Mouse (Mus musculus) MEL (cell line): Measurements from ENCODE around the gene Olfr1441.

Experiments used
- BHLHE40 ChIP-seq: IDR thresholded peaks from 2 replicates; pipeline ENCODE4 v1.6.1; 2012; ENCODE audit warnings: low read depth, mild to moderate bottlenecking, inconsistent platforms, low read length, improper control_type of control experiment, borderline replicate concordance
- CHD2 ChIP-seq: IDR thresholded peaks from 2 replicates; pipeline ENCODE4 v1.6.1; 2011; ENCODE audit warnings: low read length, improper control_type of control experiment
- CTCF ChIP-seq, 3 experiments: IDR thresholded peaks in 2 of 3; conservative IDR thresholded peaks in 1 of 3; 2 replicates each; pipeline ENCODE4 v1.5.1; 2011 to 2012; ENCODE audit warnings: low read length in 3 of 3, low read depth in 2 of 3, mild to moderate bottlenecking in 2 of 3, improper control_type of control experiment in 1 of 3, inconsistent platforms in 1 of 3, mixed read lengths in 1 of 3, moderate library complexity in 1 of 3; ENCODE audit not compliant: control insufficient read depth in 1 of 3, insufficient read depth in 1 of 3, poor library complexity in 1 of 3, severe bottlenecking in 1 of 3
- GABPA ChIP-seq: IDR thresholded peaks from 2 replicates; pipeline ENCODE4 v1.6.1; 2012; ENCODE audit warnings: low read depth, mild to moderate bottlenecking, inconsistent platforms, low read length, improper control_type of control experiment, moderate library complexity
- GATA1 ChIP-seq: IDR thresholded peaks from 2 replicates; pipeline ENCODE4 v1.6.1; 2011; ENCODE audit warnings: low read depth, low read length, improper control_type of control experiment
- KAT2A ChIP-seq: conservative IDR thresholded peaks from 2 replicates; pipeline ENCODE4 v1.6.1; 2012; ENCODE audit warnings: low read depth, low read length, improper control_type of control experiment, inconsistent platforms
- MAFK ChIP-seq: IDR thresholded peaks from 2 replicates; pipeline ENCODE4 v1.6.1; 2011; ENCODE audit warnings: low read depth, mild to moderate bottlenecking, low read length, improper control_type of control experiment, borderline replicate concordance
- MAZ ChIP-seq: IDR thresholded peaks from 2 replicates; pipeline ENCODE4 v1.6.1; 2012; ENCODE audit warnings: low read depth, mild to moderate bottlenecking, inconsistent platforms, low read length, improper control_type of control experiment
- NRF1 ChIP-seq: IDR thresholded peaks from 2 replicates; pipeline ENCODE4 v1.6.1; 2014; ENCODE audit warnings: low read depth, mild to moderate bottlenecking, inconsistent platforms, low read length, improper control_type of control experiment, moderate library complexity; ENCODE audit not compliant: poor library complexity, insufficient read depth, severe bottlenecking
- POLR2A ChIP-seq, 2 experiments: IDR thresholded peaks; 2 replicates each; pipeline ENCODE4 v1.6.1; 2011 to 2012; ENCODE audit warnings: low read length in 2 of 2, mild to moderate bottlenecking in 2 of 2, control low read depth in 1 of 2, improper control_type of control experiment in 1 of 2, low read depth in 1 of 2, moderate library complexity in 1 of 2; ENCODE audit not compliant: control insufficient read depth in 1 of 2, insufficient read depth in 1 of 2, poor library complexity in 1 of 2
- TBP ChIP-seq: IDR thresholded peaks from 2 replicates; pipeline ENCODE4 v1.8.0; 2011; ENCODE audit warnings: low read depth, low read length, improper control_type of control experiment
- ZMIZ1 ChIP-seq: IDR thresholded peaks from 2 replicates; pipeline ENCODE4 v1.6.1; 2012; ENCODE audit warnings: low read depth, mild to moderate bottlenecking, inconsistent platforms, low read length, improper control_type of control experiment, moderate library complexity

GRCm38 (mm10) chr19:12427101-12427500 lies 9.9 kb downstream of the Olfr1441 start:
- TF ChIP-seq CTCF (IDR thresholded peaks at IDR 0.05 in 2 of 3, conservative IDR thresholded peaks at IDR 0.05 in 1 of 3; ENCODE audit: control insufficient read depth in 1 of 3, insufficient read depth in 1 of 3, low read depth in 2 of 3, low read length in 3 of 3, poor library complexity in 1 of 3, severe bottlenecking in 1 of 3) (no peak), KAT2A (no peak), BHLHE40 (no peak), MAFK (no peak), TBP (no peak), MAZ (no peak), POLR2A (IDR thresholded peaks at IDR 0.05; ENCODE audit: control insufficient read depth in 1 of 2, insufficient read depth in 1 of 2, low read depth in 1 of 2, low read length in 2 of 2, poor library complexity in 1 of 2) (no peak), CHD2 (no peak), ZMIZ1 (no peak), NRF1 (no peak), GABPA (no peak), GATA1 (no peak)
